Mouse (Mus musculus) limb, embryonic 12.5 days (tissue): ENCODE measurements around the gene Clcn6. TPM values are rescaled to one million over a fixed set of nuclear protein-coding genes. Genes with fewer than 3 reads are reported as not detected.

Source experiments
- ATAC-seq: fragments of 200-750 bp; cut with Nextera tagmentation; 2 replicates; pipeline ENCODE4 v1.8.0; 2017; ENCODE audit warnings: low read depth, moderate TSS enrichment; ENCODE audit not compliant: insufficient number of reproducible peaks, insufficient read depth, low FRiP score, low TSS enrichment
- H3K27ac ChIP-seq: fragments of 300-500 bp; sonication (generic); 2 replicates; pipeline ENCODE4 v1.5.1; 2016; ENCODE audit warnings: mild to moderate bottlenecking, moderate library complexity
- H3K27me3 ChIP-seq: fragments of 300-500 bp; sonication (generic); 2 replicates; pipeline ENCODE4 v1.6.1; 2016; ENCODE audit warnings: mild to moderate bottlenecking, moderate library complexity
- H3K36me3 ChIP-seq: fragments of 300-500 bp; sonication (generic); 2 replicates; pipeline ENCODE4 v1.6.1; 2016; ENCODE audit warnings: mild to moderate bottlenecking, moderate library complexity
- H3K4me1 ChIP-seq: fragments of 300-500 bp; sonication (generic); replicated peaks from 2 replicates; pipeline ENCODE4 v1.6.1; 2016
- H3K4me2 ChIP-seq: fragments of 300-500 bp; sonication (generic); 2 replicates; pipeline ENCODE4 v1.6.1; 2016; ENCODE audit warnings: mild to moderate bottlenecking, moderate library complexity
- H3K4me3 ChIP-seq: fragments of 300-500 bp; sonication (generic); replicated peaks from 2 replicates; pipeline ENCODE4 v1.5.1; 2016; ENCODE audit warnings: mild to moderate bottlenecking
- H3K9ac ChIP-seq: fragments of 300-500 bp; sonication (generic); replicated peaks from 2 replicates; pipeline ENCODE4 v1.6.1; 2016; ENCODE audit warnings: mild to moderate bottlenecking, moderate library complexity
- H3K9me3 ChIP-seq: fragments of 300-500 bp; sonication (generic); 2 replicates; pipeline ENCODE4 v1.6.1; 2016; ENCODE audit warnings: mild to moderate bottlenecking, moderate library complexity
- WGBS: fragments of 180-500 bp; shearing (Covaris S2); methylation state at CpG from one replicate; pipeline ENCODE4 v1.1.7; 2016; 5-methylcytosine and 5-hydroxymethylcytosine counted together
- polyA plus RNA-seq: library from polyadenylated mRNA; unstranded; fragments of >200 nt; fragmentation: Nextera tagmentation; extraction: Ambion mirVana; gene quantifications from 2 replicates; pipeline ENCODE4 v1.2.1, GENCODE M21; 2016

Gene Clcn6
- polyA plus RNA-seq, 1 experiment from 2014 or later, result 8.5 TPM

- H3K4me1 ChIP-seq, result peaks cover 42% of the 10 kb centered on the region
- no peak for ATAC-seq
- H3K4me2 ChIP-seq, result peak overlapping the region; percentile 84
- no peaks in the 10 kb centered on the region for H3K27me3 ChIP-seq
- peaks cover 35% of the 10 kb centered on the region for H3K36me3 ChIP-seq
- H3K9ac ChIP-seq, result peak overlapping the region; percentile 77
- peak overlapping the region; percentile 72; the same call in 1 of the 2 replicates for H3K27ac ChIP-seq
- WGBS, result 9% methylated on average over 26 of the region's 26 CpGs
- H3K9me3 ChIP-seq, result no peaks in the 10 kb centered on the region
- peak overlapping the region; percentile 78 for H3K4me3 ChIP-seq
Observed at GRCm38 (mm10) chr4:148038079-148038599, 482 bp downstream of the Clcn6 start.

- no peak overlapping the region for H3K27ac ChIP-seq
- no peak for ATAC-seq
- no peak overlapping the region for H3K4me3 ChIP-seq
- no peak overlapping the region for H3K4me2 ChIP-seq
- H3K9me3 ChIP-seq, result no peaks in the 10 kb centered on the region
- no peak overlapping the region for H3K9ac ChIP-seq
- peaks cover 24% of the 10 kb centered on the region for H3K4me1 ChIP-seq
- 86% methylated on average over 3 of the region's 3 CpGs for WGBS
- peaks cover 51% of the 10 kb centered on the region for H3K36me3 ChIP-seq
- H3K27me3 ChIP-seq, result no peaks in the 10 kb centered on the region
Observed at GRCm38 (mm10) chr4:148035440-148035839, 3.2 kb downstream of the Clcn6 start.

GRCm38 (mm10) chr4:148033858-148034410 lies 4.7 kb downstream of the Clcn6 start:
- WGBS, result 84% methylated on average over 7 of the region's 7 CpGs
- no peak overlapping the region for H3K9ac ChIP-seq
- no peak overlapping the region for H3K4me2 ChIP-seq
- H3K9me3 ChIP-seq, result no peaks in the 10 kb centered on the region
- no peak for ATAC-seq
- H3K4me1 ChIP-seq, result peaks cover 11% of the 10 kb centered on the region
- no peaks in the 10 kb centered on the region for H3K27me3 ChIP-seq
- H3K27ac ChIP-seq, result no peak overlapping the region
- H3K36me3 ChIP-seq, result peaks cover 61% of the 10 kb centered on the region
- H3K4me3 ChIP-seq, result no peak overlapping the region

- Histone ChIP-seq H3K27ac (no peak overlapping the region), H3K4me1 (no peaks in the 10 kb centered on the region), H3K4me3 (no peak overlapping the region), H3K4me2 (no peak overlapping the region), H3K27me3 (no peaks in the 10 kb centered on the region), H3K9ac (no peak overlapping the region), H3K36me3 (peaks cover 80% of the 10 kb centered on the region), H3K9me3 (no peaks in the 10 kb centered on the region)
- ATAC-seq, result no peak
- WGBS, result 89% methylated on average over 5 of the region's 5 CpGs
Observed at GRCm38 (mm10) chr4:148030506-148030905, 8.1 kb downstream of the Clcn6 start.

GRCm38 (mm10) chr4:148029297-148029696 lies 9.3 kb downstream of the Clcn6 start:
- Histone ChIP-seq H3K9ac (no peak overlapping the region), H3K4me1 (no peaks in the 10 kb centered on the region), H3K4me3 (no peak overlapping the region), H3K36me3 (peaks cover 82% of the 10 kb centered on the region), H3K9me3 (no peaks in the 10 kb centered on the region), H3K27ac (no peak overlapping the region), H3K27me3 (no peaks in the 10 kb centered on the region), H3K4me2 (no peak overlapping the region)
- WGBS, result 92% methylated on average over 7 of the region's 7 CpGs
- no peak for ATAC-seq

GRCm38 (mm10) chr4:148024003-148024402 lies 14.6 kb downstream of the Clcn6 start:
- ATAC-seq, result no peak
- H3K9me3 ChIP-seq, result no peaks in the 10 kb centered on the region
- 95% methylated on average over 3 of the region's 3 CpGs for WGBS
- no peak overlapping the region for H3K27ac ChIP-seq
- H3K4me3 ChIP-seq, result no peak overlapping the region
- H3K4me2 ChIP-seq, result no peak overlapping the region
- no peaks in the 10 kb centered on the region for H3K27me3 ChIP-seq
- H3K36me3 ChIP-seq, result peaks cover 96% of the 10 kb centered on the region
- H3K9ac ChIP-seq, result no peak overlapping the region
- no peaks in the 10 kb centered on the region for H3K4me1 ChIP-seq

GRCm38 (mm10) chr4:148018410-148018809 lies 20.2 kb downstream of the Clcn6 start:
- 81% methylated on average over 2 of the region's 2 CpGs for WGBS
- no peak overlapping the region for H3K4me2 ChIP-seq
- H3K27ac ChIP-seq, result peak overlapping the region; percentile 46; the same call in 1 of the 2 replicates
- H3K36me3 ChIP-seq, result peaks cover 100% of the 10 kb centered on the region
- no peaks in the 10 kb centered on the region for H3K9me3 ChIP-seq
- no peak overlapping the region for H3K9ac ChIP-seq
- no peak overlapping the region for H3K4me3 ChIP-seq
- H3K27me3 ChIP-seq, result no peaks in the 10 kb centered on the region
- no peaks in the 10 kb centered on the region for H3K4me1 ChIP-seq
- no peak for ATAC-seq

GRCm38 (mm10) chr4:148016981-148017380 lies 21.6 kb downstream of the Clcn6 start:
- H3K27me3 ChIP-seq, result no peaks in the 10 kb centered on the region
- no peak overlapping the region for H3K27ac ChIP-seq
- H3K4me2 ChIP-seq, result no peak overlapping the region
- no peak for ATAC-seq
- H3K4me1 ChIP-seq, result no peaks in the 10 kb centered on the region
- H3K4me3 ChIP-seq, result no peak overlapping the region
- WGBS, result 73% methylated on average over 3 of the region's 3 CpGs
- no peaks in the 10 kb centered on the region for H3K9me3 ChIP-seq
- peaks cover 100% of the 10 kb centered on the region for H3K36me3 ChIP-seq
- H3K9ac ChIP-seq, result no peak overlapping the region

GRCm38 (mm10) chr4:148015418-148015817 lies 23.2 kb downstream of the Clcn6 start:
- H3K4me2 ChIP-seq, result no peak overlapping the region
- H3K4me3 ChIP-seq, result no peak overlapping the region
- 81% methylated on average over 10 of the region's 10 CpGs for WGBS
- H3K36me3 ChIP-seq, result peaks cover 100% of the 10 kb centered on the region
- no peak for ATAC-seq
- no peaks in the 10 kb centered on the region for H3K27me3 ChIP-seq
- no peaks in the 10 kb centered on the region for H3K9me3 ChIP-seq
- no peak overlapping the region for H3K9ac ChIP-seq
- H3K4me1 ChIP-seq, result no peaks in the 10 kb centered on the region
- no peak overlapping the region for H3K27ac ChIP-seq

GRCm38 (mm10) chr4:148012216-148012615 lies 26.4 kb downstream of the Clcn6 start:
- H3K9ac ChIP-seq, result no peak overlapping the region
- H3K27me3 ChIP-seq, result no peaks in the 10 kb centered on the region
- no peaks in the 10 kb centered on the region for H3K9me3 ChIP-seq
- no peak for ATAC-seq
- peaks cover 100% of the 10 kb centered on the region for H3K36me3 ChIP-seq
- no peak overlapping the region for H3K4me2 ChIP-seq
- 84% methylated on average over 4 of the region's 4 CpGs for WGBS
- H3K4me1 ChIP-seq, result no peaks in the 10 kb centered on the region
- H3K4me3 ChIP-seq, result no peak overlapping the region
- no peak overlapping the region for H3K27ac ChIP-seq

- no peak for ATAC-seq
- H3K4me1 ChIP-seq, result no peaks in the 10 kb centered on the region
- H3K27ac ChIP-seq, result no peak overlapping the region
- no peak overlapping the region for H3K4me3 ChIP-seq
- H3K36me3 ChIP-seq, result peaks cover 100% of the 10 kb centered on the region
- 74% methylated on average over 3 of the region's 3 CpGs for WGBS
- no peaks in the 10 kb centered on the region for H3K9me3 ChIP-seq
- no peak overlapping the region for H3K9ac ChIP-seq
- no peak overlapping the region for H3K4me2 ChIP-seq
- H3K27me3 ChIP-seq, result no peaks in the 10 kb centered on the region
Observed at GRCm38 (mm10) chr4:148011332-148011731, 27.3 kb downstream of the Clcn6 start.

- H3K4me3 ChIP-seq, result no peak overlapping the region
- H3K4me2 ChIP-seq, result no peak overlapping the region
Observed at GRCm38 (mm10) chr4:148009641-148010040, 29.0 kb downstream of the Clcn6 start.

More at GRCm38 (mm10) chr4:148009641-148010040, 29.0 kb downstream of the Clcn6 start:
- Histone ChIP-seq H3K9me3 (no peaks in the 10 kb centered on the region), H3K36me3 (peaks cover 100% of the 10 kb centered on the region), H3K27me3 (no peaks in the 10 kb centered on the region), H3K27ac (no peak overlapping the region), H3K9ac (no peak overlapping the region), H3K4me1 (no peaks in the 10 kb centered on the region)
- ATAC-seq, result no peak
- WGBS, result 90% methylated on average over 2 of the region's 2 CpGs
